Mouse (Mus musculus): ENCODE results near the gene Galnt15. TPM values are rescaled to one million over a fixed set of nuclear protein-coding genes. Genes with fewer than 3 reads are reported as not detected.

The Galnt15 gene
- polyA plus RNA-seq (2015; fragmentation: Illumina TruSeq; extraction: RNeasy Lipid Tissue Mini Kit (QIAGEN cat#74804); ENCODE audit: low read depth, low replicate concordance) = 1.7 TPM

GRCm38 (mm10) chr14:32028681-32029091, at the start of gene Galnt15:
Gene Galnt15, plus strand, starts transcription at chr14:32028989.

GRCm38 (mm10) chr14:32084761-32085485, 56.1 kb downstream of the Galnt15 start, which contains the start of gene Oxnad1:
Gene Oxnad1, plus strand, starts transcription at chr14:32085374.

GRCm38 (mm10) chr14:32085486-32086201, 56.9 kb downstream of the Galnt15 start, which contains the start of gene Dph3:
Gene Dph3, minus strand, starts transcription at chr14:32085729.

Other genes with a start within 250 kb of the Galnt15 start
- gene Ankrd28, start 198.3 kb upstream of the Galnt15 start, polyA plus RNA-seq (2015; fragmentation: Illumina TruSeq; extraction: RNeasy Lipid Tissue Mini Kit (QIAGEN cat#74804); ENCODE audit: low read depth, low replicate concordance) = 35.2 TPM
- gene Oxnad1, start 56.4 kb downstream of the Galnt15 start, polyA plus RNA-seq (2015; fragmentation: Illumina TruSeq; extraction: RNeasy Lipid Tissue Mini Kit (QIAGEN cat#74804); ENCODE audit: low read depth, low replicate concordance) = 24.6 TPM
- 65.6 TPM for gene Dph3, start 56.7 kb downstream of the Galnt15 start, polyA plus RNA-seq (2015; fragmentation: Illumina TruSeq; extraction: RNeasy Lipid Tissue Mini Kit (QIAGEN cat#74804); ENCODE audit: low read depth, low replicate concordance)
- gene Msmb, start 113.0 kb downstream of the Galnt15 start, polyA plus RNA-seq (2015; fragmentation: Illumina TruSeq; extraction: RNeasy Lipid Tissue Mini Kit (QIAGEN cat#74804); ENCODE audit: low read depth, low replicate concordance) = not detected
- 76.2 TPM for gene Ncoa4, start 130.9 kb downstream of the Galnt15 start, polyA plus RNA-seq (2015; fragmentation: Illumina TruSeq; extraction: RNeasy Lipid Tissue Mini Kit (QIAGEN cat#74804); ENCODE audit: low read depth, low replicate concordance)
- 179 TPM for gene Timm23, start 172.9 kb downstream of the Galnt15 start, polyA plus RNA-seq (2015; fragmentation: Illumina TruSeq; extraction: RNeasy Lipid Tissue Mini Kit (QIAGEN cat#74804); ENCODE audit: low read depth, low replicate concordance)
- 24.9 TPM for gene Parg, start 173.0 kb downstream of the Galnt15 start, polyA plus RNA-seq (2015; fragmentation: Illumina TruSeq; extraction: RNeasy Lipid Tissue Mini Kit (QIAGEN cat#74804); ENCODE audit: low read depth, low replicate concordance)

All from brain, adult 10 weeks (tissue).